Mouse (Mus musculus) leukemia stem cell, adult 10-12 weeks (primary cell): ENCODE results near the gene Gm8926. TPM values are rescaled to one million over a fixed set of nuclear protein-coding genes. Genes with fewer than 3 reads are reported as not detected.

Source experiments
- polyA plus RNA-seq: library from polyadenylated mRNA; stranded (reverse); fragments of >175 nt; gene quantifications from 2 replicates; pipeline ENCODE4 v1.2.3, GENCODE M21; 2012; ENCODE audit warnings: low replicate concordance

Gm8926 gene
- polyA plus RNA-seq: not detected in 2 replicates

DNA sequence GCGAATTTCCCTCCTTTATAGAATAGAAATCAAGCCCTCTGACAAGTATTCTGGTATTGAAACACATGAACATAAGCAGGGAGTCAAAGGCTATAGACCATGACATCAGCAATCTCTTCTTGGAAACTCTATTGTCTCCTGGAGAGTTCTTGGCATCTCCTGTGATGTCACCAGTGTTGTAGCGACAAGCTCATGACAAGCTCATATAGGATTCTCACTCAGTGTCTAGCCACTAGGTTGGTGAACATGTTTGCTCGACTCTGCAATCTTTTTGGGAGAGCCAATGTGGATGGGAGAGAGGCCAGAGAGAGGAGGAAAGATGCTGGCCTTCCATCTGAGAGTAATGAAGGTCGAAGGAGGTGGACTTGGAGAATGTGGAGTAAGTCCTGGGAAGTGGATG lies at the start of gene Gm8926:
Gene Gm8926, plus strand, starts transcription at position 301 of the 400 bp plus-strand sequence.

Other genes starting within 250 kb of the Gm8926 start
- gene Gm6460, start 175.6 kb upstream of the Gm8926 start, polyA plus RNA-seq: not detected in 2 replicates
- gene Gm8922, start 88.6 kb upstream of the Gm8926 start, polyA plus RNA-seq: not detected in 2 replicates
- not detected in 2 replicates for gene Gm6465, start 75.0 kb downstream of the Gm8926 start, polyA plus RNA-seq
- not detected in 2 replicates for gene 4933402N22Rik, start 147.5 kb downstream of the Gm8926 start, polyA plus RNA-seq